Mouse (Mus musculus) neural tube, embryonic 15.5 days (tissue): ENCODE data around the gene Trim58. TPM values are rescaled to one million over a fixed set of nuclear protein-coding genes. Genes with fewer than 3 reads are reported as not detected.

Experiments used
- ATAC-seq: fragments of 200-750 bp; cut with Nextera tagmentation; 2 replicates; pipeline ENCODE4 v1.8.0; 2017; ENCODE audit warnings: mild to moderate bottlenecking, moderate TSS enrichment, moderate library complexity; ENCODE audit not compliant: low FRiP score
- H3K27ac ChIP-seq: fragments of 300-500 bp; sonication (generic); replicated peaks from 2 replicates; pipeline ENCODE4 v1.5.1; 2015; ENCODE audit warnings: mild to moderate bottlenecking, inconsistent platforms
- H3K27me3 ChIP-seq: fragments of 300-500 bp; sonication (generic); replicated peaks from 2 replicates; pipeline ENCODE4 v1.6.1; 2015; ENCODE audit warnings: inconsistent platforms
- H3K36me3 ChIP-seq: fragments of 300-500 bp; sonication (generic); 2 replicates; pipeline ENCODE4 v1.6.1; 2015; ENCODE audit warnings: inconsistent platforms
- H3K4me1 ChIP-seq: fragments of 300-500 bp; sonication (generic); 2 replicates; pipeline ENCODE4 v1.6.1; 2015; ENCODE audit warnings: inconsistent platforms
- H3K4me2 ChIP-seq: fragments of 300-500 bp; sonication (generic); 2 replicates; pipeline ENCODE4 v1.6.1; 2015; ENCODE audit warnings: inconsistent platforms, mild to moderate bottlenecking, moderate library complexity
- H3K4me3 ChIP-seq: fragments of 300-500 bp; sonication (generic); replicated peaks from 2 replicates; pipeline ENCODE4 v1.5.1; 2015; ENCODE audit warnings: mild to moderate bottlenecking, inconsistent platforms
- H3K9ac ChIP-seq: fragments of 300-500 bp; sonication (generic); replicated peaks from 2 replicates; pipeline ENCODE4 v1.6.1; 2015; ENCODE audit warnings: mild to moderate bottlenecking, inconsistent platforms
- H3K9me3 ChIP-seq: fragments of 300-500 bp; sonication (generic); replicated peaks from 2 replicates; pipeline ENCODE4 v1.6.1; 2016; ENCODE audit warnings: inconsistent platforms
- WGBS: fragments of 180-500 bp; shearing (Covaris S2); methylation state at CpG from one replicate; pipeline ENCODE4 v1.1.7; 2015; ENCODE audit warnings: mixed read lengths; 5-methylcytosine and 5-hydroxymethylcytosine counted together
- polyA plus RNA-seq: library from polyadenylated mRNA; unstranded; fragments of >200 nt; fragmentation: Nextera tagmentation; extraction: Ambion mirVana; gene quantifications from 2 replicates; pipeline ENCODE4 v1.2.1, GENCODE M21; 2015

Trim58 gene
- polyA plus RNA-seq, 1 experiment from 2014 or later = 0.19 TPM

DNA sequence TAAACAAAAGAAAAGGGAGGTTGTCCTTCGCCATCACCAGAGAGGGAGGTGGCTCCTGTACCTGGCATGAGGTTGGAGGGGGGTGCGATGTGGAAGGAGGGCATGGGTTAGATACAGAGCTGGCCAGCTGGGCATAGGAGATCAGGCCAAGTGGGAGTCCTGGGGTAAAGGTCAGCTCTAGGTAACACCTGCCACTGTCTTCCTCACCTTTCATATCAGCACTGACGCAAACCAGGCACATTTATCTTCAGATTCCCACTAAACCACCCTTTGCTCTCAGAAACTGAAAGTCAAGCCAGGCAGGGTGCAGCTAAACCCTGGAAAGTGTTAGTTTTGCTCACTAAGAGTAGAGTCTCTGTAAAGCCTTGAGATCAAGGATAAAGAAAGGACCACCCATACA lies 21.9 kb upstream of the Trim58 start:
- Histone ChIP-seq H3K4me1 (no peaks in the 10 kb centered on the region), H3K9me3 (no peaks in the 10 kb centered on the region), H3K27ac (no peak overlapping the region), H3K4me3 (no peak overlapping the region), H3K9ac (no peak overlapping the region), H3K36me3 (no peaks in the 10 kb centered on the region), H3K4me2 (no peak overlapping the region), H3K27me3 (no peaks in the 10 kb centered on the region)
- 85% methylated on average over 3 of the region's 3 CpGs for WGBS
- ATAC-seq = no peak

DNA sequence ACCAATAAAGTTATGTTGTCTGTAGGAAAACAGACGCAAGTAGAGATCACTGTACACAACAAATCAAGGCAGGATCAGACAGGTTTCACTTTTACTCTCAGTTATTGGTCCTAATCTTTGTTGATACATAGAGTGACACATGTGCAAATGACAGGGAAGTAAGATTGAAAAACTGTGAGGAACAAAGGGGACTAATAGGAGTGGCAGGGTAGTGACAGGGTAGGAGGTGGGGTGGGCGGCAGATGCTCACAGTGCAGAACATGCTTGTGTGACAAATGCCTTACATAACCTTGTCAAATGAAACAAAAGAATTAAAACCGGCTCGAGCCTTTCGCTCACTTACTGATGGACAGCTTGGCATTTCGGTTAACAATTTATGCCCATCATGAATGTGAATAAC lies 21.5 kb upstream of the Trim58 start:
- Histone ChIP-seq H3K27me3 (no peaks in the 10 kb centered on the region), H3K9me3 (no peaks in the 10 kb centered on the region), H3K4me3 (no peak overlapping the region), H3K9ac (no peak overlapping the region), H3K4me2 (no peak overlapping the region), H3K36me3 (no peaks in the 10 kb centered on the region), H3K27ac (no peak overlapping the region), H3K4me1 (no peaks in the 10 kb centered on the region)
- no peak for ATAC-seq
- WGBS = 64% methylated on average over 6 of the region's 6 CpGs

DNA sequence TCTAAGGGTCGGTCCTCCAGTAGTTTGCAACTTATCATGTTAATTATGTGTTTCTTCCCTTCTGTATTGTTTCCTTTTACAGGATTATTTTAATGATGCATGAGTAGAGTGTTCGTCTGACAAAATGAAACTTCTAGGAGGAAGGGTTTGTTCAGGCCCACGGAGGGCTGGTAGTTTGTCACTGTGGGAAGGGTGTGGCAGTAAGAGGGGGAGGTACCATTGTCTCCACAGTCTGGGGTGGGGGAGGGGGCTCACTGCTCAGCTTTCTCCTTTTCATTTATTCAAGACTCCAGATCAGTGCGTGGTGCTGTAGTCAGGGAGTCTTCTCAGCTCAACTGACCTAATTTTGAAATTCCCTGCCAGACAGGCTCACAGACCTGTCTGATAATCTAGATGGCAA lies 14.1 kb upstream of the Trim58 start:
- no peaks in the 10 kb centered on the region for H3K27me3 ChIP-seq
- H3K4me3 ChIP-seq = no peak overlapping the region
- no peaks in the 10 kb centered on the region for H3K36me3 ChIP-seq
- 56% methylated on average over 4 of the region's 4 CpGs for WGBS
- H3K9me3 ChIP-seq = no peaks in the 10 kb centered on the region
- no peak overlapping the region for H3K4me2 ChIP-seq
- H3K9ac ChIP-seq = no peak overlapping the region
- no peaks in the 10 kb centered on the region for H3K4me1 ChIP-seq
- ATAC-seq = no peak
- no peak overlapping the region for H3K27ac ChIP-seq

DNA sequence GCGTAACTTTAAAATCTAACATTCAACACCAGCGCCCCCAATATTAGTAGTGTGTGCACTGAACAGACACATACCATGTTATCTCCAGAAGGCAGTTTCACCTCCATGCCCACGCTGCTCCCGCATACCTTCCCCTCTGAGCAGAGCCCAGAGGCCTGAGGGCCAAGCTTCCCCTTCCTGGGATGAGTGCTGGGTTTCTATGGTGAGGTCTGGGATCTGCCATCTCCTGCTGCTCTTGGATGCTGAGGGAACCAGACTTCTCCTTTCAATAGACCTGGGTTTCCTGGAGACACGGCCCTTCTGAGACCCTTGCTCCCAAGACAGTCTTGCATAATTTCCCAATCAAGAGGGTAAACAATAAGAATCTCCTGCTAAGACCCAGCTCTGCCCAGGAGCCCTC lies 9.9 kb upstream of the Trim58 start, which contains the start of gene Olfr323:
Gene Olfr323 (minus strand): TSS at position 101 of the 400 bp plus-strand sequence.
- no peak within 1 kb of the TSS for H3K9ac ChIP-seq
- H3K27me3 ChIP-seq = no peaks in the 10 kb centered on the region
- no peaks in the 10 kb centered on the region for H3K9me3 ChIP-seq
- no peak within 1 kb of the TSS for H3K27ac ChIP-seq
- no peaks in the 10 kb centered on the region for H3K4me1 ChIP-seq
- ATAC-seq = no peak
- H3K36me3 ChIP-seq = no peaks in the 10 kb centered on the region
- H3K4me2 ChIP-seq = no peak within 1 kb of the TSS
- 76% methylated on average over 5 of the region's 5 CpGs for WGBS
- H3K4me3 ChIP-seq = no peak within 1 kb of the TSS

DNA sequence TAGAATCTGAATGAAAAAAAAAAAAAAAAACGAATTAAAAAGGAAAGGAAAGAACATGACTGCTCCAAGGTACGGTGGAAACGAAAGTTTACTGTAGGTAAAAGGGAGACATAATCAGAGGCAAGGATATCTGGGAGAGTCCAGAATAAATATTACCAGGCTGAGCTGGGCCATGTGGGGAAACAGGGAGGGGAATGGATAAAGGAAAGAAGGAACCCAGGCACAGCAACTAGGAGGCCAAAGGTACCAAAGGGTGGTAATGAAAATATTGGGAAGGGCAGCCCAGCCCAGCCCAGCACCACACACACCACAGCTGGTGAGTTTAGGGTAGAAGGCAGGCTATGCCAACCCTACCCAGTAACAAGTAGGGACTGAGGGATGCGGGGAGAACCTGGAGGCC lies 5.4 kb upstream of the Trim58 start:
- ATAC-seq = no peak
- Histone ChIP-seq H3K36me3 (no peaks in the 10 kb centered on the region), H3K4me2 (no peak overlapping the region), H3K27ac (no peak overlapping the region), H3K9me3 (no peaks in the 10 kb centered on the region), H3K4me3 (no peak overlapping the region), H3K4me1 (peaks cover under 1% of the 10 kb centered on the region; the same call in 1 of the 2 replicates), H3K9ac (no peak overlapping the region), H3K27me3 (peaks cover 6% of the 10 kb centered on the region; the same call in 1 of the 2 replicates)
- 68% methylated on average over 4 of the region's 4 CpGs for WGBS

DNA sequence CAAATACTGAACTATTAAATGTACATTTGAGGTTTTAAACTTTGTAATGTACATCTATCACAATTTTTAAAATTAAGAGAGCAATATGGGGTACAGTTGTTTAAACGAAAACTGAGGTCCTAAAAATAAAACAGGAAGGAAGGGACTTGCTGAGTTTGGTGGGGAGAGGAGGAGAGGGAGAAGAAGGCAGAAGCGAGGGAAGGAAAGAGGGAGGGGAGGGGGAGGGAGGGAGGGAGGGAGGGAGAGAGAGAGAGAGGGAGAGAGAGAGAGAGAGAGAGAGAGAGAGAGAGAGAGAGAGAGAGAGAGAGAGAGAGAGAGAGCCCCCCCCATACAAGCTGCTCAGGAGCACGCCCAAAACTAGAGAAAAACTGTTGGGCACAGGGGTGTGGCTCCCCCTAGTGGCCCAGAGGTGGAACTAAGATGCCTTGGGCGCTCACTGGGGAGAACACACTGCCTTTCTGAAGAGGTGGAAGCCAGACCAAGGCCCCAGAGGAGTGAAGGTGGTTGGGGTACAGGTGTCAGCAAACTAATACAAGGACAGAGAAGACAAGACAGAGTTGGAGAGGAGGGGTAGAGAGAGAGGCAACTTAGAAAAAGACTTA lies 3.8 kb upstream of the Trim58 start:
- Histone ChIP-seq H3K36me3 (no peaks in the 10 kb centered on the region), H3K27ac (no peak overlapping the region), H3K27me3 (peaks cover 20% of the 10 kb centered on the region), H3K9me3 (no peaks in the 10 kb centered on the region), H3K4me1 (peaks cover 12% of the 10 kb centered on the region), H3K4me3 (no peak overlapping the region), H3K9ac (no peak overlapping the region), H3K4me2 (no peak overlapping the region)
- ATAC-seq = no peak
- WGBS = 25% methylated on average over 4 of the region's 4 CpGs

DNA sequence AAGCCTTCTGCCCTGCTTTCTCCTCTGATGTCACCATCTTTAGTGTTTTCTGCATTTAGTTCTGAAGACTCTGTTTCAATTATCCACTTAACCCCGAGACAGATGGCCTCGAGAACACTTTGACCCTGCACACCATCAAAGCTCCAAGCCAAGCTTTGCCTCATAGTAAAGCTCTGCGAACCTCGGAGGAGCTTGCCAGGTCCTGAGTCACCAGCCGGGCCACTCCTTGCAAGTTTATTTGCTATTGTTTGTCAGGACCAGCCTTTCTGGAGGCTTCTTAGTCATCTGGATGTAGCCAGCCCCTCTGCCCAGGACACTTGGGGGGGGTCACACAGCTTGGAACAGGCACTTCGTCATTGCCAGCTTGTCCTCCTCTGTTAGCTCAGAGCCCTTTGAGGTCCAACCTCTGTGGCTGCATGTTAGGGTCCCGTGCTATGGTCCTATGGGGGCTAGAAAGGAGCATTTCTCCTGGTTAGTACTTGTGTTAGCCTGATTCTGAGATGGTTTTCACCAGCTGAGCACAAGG lies 2.0 kb upstream of the Trim58 start:
- peaks cover 26% of the 10 kb centered on the region for H3K27me3 ChIP-seq
- H3K4me2 ChIP-seq = no peak overlapping the region
- no peaks in the 10 kb centered on the region for H3K36me3 ChIP-seq
- no peak for ATAC-seq
- no peak overlapping the region for H3K27ac ChIP-seq
- WGBS = 73% methylated on average over 7 of the region's 7 CpGs
- H3K9me3 ChIP-seq = no peaks in the 10 kb centered on the region
- H3K4me3 ChIP-seq = no peak overlapping the region
- no peak overlapping the region for H3K9ac ChIP-seq
- peaks cover 12% of the 10 kb centered on the region for H3K4me1 ChIP-seq

DNA sequence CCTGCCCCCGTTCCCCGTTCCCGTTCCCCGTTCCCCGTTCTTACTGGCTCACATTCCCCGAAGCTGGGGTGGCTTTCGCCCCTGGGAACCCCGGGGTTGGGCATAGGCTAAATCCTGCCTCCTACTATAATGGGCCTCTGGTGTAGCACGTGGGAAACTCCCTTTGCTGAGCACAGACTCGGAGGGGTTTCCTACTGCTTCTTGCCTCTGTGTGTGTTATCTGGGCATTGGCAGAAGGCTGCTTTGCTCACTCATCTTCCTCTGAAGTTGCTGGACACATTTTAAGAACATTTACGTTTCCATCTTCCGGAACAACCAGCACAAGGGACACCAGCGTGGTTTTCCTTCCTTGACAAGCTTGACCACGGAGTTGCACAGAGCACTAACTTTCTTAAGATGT lies 792 bp downstream of the Trim58 start:
- Histone ChIP-seq H3K4me2 (peak overlapping the region; percentile 97), H3K36me3 (no peaks in the 10 kb centered on the region), H3K27ac (no peak overlapping the region), H3K9me3 (no peaks in the 10 kb centered on the region), H3K27me3 (peaks cover 26% of the 10 kb centered on the region), H3K4me1 (peaks cover 12% of the 10 kb centered on the region), H3K4me3 (peak overlapping the region; percentile 46), H3K9ac (0 out of 2 replicates have a peak overlapping the region, but pooled peaks have one; percentile 48)
- WGBS = 29% methylated on average over 14 of the region's 14 CpGs
- no peak for ATAC-seq

DNA sequence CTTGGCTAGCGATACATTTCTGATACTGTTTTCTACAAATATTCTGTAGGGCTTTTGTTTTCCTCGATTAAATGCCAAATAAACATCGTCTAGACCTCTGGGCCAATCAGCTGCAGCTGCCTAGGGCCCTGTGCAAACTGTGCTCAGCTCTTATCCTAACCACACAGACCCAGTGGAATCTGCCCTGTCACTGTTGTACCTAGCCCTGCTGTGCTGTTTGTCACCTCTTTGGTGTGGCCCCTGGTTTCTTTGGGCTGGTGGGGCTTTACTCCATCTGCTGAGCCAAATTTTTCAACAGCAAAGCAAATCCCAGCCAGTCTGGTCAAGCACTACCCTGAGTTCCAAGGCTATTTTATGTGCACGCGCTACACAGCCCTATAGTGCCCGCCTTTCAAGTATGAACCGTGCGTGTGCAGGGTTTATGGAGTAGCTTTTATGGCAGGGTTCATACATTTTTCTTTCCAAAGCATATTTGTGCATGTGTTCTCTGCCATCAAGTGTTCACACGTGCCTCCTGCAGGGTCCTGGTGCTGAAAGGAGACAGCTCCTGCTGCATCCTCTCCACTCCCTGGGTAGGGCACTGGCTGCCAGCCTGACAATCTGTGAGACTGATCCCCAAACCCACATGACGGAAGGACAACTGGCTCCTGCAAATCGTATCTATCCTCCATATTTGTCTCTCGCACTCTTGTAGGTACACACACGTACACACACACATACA lies 1.5 kb downstream of the Trim58 start:
- no peak for ATAC-seq
- no peaks in the 10 kb centered on the region for H3K9me3 ChIP-seq
- H3K27ac ChIP-seq = no peak overlapping the region
- WGBS = 85% methylated on average over 13 of the region's 13 CpGs
- no peaks in the 10 kb centered on the region for H3K36me3 ChIP-seq
- H3K9ac ChIP-seq = no peak overlapping the region
- H3K4me3 ChIP-seq = no peak overlapping the region
- H3K27me3 ChIP-seq = peaks cover 26% of the 10 kb centered on the region
- H3K4me2 ChIP-seq = no peak overlapping the region
- peaks cover 12% of the 10 kb centered on the region for H3K4me1 ChIP-seq

DNA sequence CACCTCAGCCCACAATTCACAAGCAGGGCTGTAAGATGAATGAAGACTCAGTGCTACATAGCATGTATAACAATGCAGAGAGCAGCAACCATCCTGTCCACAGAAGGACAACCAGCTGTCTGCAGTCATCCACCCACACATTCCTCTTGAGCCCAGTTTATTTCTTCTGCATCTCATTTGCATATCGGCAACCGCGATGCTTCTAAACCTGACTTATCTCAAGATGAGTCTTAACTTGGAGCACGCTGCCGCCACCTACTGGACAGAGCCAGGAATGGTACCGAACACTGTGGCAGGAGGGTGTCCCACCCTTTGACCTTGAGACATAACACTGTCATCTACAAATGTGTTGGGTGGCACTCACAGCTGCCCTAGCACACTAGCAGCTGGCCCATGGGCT lies 3.1 kb downstream of the Trim58 start:
- H3K36me3 ChIP-seq = no peaks in the 10 kb centered on the region
- no peak overlapping the region for H3K27ac ChIP-seq
- 38% methylated on average over 6 of the region's 6 CpGs for WGBS
- H3K27me3 ChIP-seq = peaks cover 23% of the 10 kb centered on the region
- no peaks in the 10 kb centered on the region for H3K9me3 ChIP-seq
- no peak overlapping the region for H3K4me3 ChIP-seq
- H3K9ac ChIP-seq = no peak overlapping the region
- peaks cover 12% of the 10 kb centered on the region for H3K4me1 ChIP-seq
- ATAC-seq = no peak
- H3K4me2 ChIP-seq = no peak overlapping the region

DNA sequence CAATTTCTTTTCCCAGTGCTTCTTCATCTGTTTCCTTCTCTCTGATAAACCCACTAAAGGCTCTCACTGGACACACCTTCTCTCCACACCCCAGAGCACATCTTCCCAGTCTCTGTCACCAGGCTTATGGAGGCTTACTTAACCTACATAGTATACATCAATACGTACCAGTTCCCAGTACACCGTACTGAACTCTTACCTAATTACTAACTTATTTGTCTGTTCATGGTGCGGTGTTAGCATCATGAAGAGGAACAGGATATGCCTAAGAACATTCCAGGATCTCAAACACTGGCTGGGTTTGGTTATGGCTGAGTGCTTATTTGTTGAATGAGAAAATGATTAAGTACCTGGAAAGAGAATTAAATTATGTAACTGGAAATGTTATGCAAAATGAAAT lies 14.9 kb downstream of the Trim58 start:
- Histone ChIP-seq H3K4me2 (no peak overlapping the region), H3K9me3 (no peaks in the 10 kb centered on the region), H3K4me1 (no peaks in the 10 kb centered on the region), H3K9ac (no peak overlapping the region), H3K27ac (no peak overlapping the region), H3K27me3 (no peaks in the 10 kb centered on the region), H3K36me3 (no peaks in the 10 kb centered on the region), H3K4me3 (no peak overlapping the region)
- no peak for ATAC-seq
- 89% methylated on average over 3 of the region's 3 CpGs for WGBS

DNA sequence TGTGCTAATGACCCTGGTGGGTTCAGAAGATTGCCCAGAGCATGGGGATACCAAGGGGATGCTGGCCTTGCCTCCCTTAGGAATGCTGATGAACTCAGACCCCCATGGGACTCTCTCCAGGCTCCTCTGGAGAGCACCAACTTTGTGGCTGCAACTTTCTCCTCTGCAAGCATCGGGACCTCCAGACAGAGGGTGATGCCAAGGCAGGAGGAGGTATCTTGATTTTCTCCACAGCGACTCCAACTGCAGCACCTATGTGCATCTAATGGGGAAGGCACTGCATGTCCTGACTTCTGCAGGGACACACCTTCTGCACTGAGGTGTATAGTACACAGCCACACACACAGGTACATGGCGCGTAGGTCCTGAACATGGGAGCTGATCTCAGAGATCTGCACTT lies 18.3 kb downstream of the Trim58 start, which contains the start of gene Olfr322:
Gene Olfr322 (plus strand): TSS at position 187 of the 400 bp plus-strand sequence.
- Histone ChIP-seq H3K9ac (no peak within 1 kb of the TSS), H3K9me3 (no peaks in the 10 kb centered on the region), H3K4me2 (no peak within 1 kb of the TSS), H3K27me3 (no peaks in the 10 kb centered on the region), H3K27ac (no peak within 1 kb of the TSS), H3K4me1 (no peaks in the 10 kb centered on the region), H3K4me3 (no peak within 1 kb of the TSS), H3K36me3 (no peaks in the 10 kb centered on the region)
- 83% methylated on average over 4 of the region's 4 CpGs for WGBS
- no peak for ATAC-seq
